Mouse (Mus musculus): Measurements from ENCODE around the gene Cfap161.

Gene Cfap161

DNA sequence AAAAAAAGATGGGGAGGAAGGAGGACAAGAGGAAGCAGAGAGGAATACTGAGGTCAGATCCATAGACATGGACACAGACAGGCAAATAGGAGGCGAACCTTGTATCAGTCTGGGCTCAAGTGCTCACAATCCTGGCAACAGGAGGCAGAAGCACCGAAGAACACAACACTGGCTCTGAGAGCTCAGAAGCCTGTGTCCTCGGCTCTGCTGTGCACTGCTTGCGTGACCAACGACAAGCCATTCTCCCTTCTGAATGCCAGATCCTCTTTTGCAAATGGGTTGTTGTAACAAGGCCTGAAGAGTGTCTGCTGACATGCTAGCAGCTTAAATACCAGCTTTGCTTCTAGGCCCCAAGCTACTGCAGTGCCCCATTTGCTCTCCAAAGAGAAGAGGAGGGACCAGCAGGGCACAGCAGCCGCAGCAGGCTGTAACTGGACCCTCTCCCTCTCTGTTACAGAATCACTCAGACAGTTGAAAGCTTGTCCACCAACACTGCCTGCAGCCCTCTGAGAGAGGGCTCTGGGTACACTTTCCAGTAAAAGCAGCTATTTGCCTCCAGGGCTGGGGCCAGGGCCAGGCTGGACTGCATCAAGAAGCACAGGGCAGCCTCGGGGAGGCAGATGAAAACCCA is 54.9 kb downstream of the Cfap161 start:
- no peak for DNase-seq (ENCODE audit: inconsistent ontology term)

DNA sequence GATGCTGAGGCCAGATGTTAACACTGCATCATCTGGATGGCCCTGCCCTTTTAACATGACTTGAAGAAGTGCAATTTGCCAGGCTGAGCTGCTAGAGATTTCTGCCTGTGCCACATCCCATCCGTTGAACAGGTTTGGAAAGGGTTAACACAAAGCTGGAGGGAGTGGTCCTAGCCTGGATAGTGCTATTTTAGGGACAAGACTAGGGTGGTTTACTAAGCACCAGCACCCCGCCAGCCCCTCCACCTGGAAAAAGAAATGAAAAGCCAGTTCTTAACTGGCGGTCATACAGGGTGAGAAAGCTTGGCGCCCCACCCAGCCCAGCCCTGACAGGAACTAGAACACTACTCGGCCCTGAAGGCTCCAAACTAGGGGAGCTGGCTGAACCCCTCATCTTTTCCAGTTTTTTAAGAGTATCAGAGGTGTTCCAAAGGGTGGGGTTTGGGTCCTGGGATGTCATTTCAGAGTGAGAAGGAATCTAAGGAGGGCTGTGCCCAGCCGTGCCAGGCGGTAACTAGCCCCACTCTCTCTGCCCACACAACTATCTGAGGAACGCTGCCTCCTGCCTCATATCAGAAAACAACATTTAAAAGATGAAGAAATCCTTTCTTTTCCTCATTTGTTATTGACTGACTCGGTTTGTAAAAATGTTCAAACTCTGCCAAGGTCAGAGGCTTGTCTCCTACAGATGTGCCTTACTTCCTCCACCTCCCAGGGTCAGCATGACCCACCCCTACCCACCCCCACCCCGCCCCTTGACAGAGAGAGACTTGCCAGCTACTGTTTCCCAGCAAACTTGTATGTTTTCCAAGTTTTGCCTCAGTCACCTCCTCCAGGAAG is 55.8 kb downstream of the Cfap161 start:
- no peak for DNase-seq (ENCODE audit: inconsistent ontology term)

DNA sequence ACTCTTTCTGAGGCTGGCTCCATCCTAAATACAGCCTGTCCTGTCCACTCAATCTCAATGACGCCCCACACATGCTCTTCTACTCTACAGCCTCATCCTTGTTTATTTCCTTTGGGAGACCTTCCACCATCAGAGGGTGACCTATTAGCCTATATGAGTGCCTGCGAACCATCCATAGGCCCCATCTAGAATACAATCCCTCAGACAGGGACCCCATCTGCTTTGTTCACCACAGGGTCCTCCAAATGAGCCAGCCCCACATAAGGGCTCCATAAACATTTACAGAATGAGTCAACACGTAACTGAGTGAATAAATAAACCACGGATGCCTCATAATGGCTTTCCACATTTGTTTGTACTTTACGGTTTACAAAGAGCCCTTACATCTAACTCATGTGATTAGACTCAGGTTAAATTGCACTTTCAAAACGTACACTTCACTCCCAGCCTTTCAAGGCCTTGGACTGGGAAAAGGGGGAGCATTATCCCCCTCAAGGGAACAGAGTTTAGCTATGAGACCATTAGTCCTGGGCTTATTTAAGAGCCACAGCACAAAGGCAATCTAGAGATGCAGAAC is 56.7 kb downstream of the Cfap161 start:
- no peak for DNase-seq (ENCODE audit: inconsistent ontology term)

DNA sequence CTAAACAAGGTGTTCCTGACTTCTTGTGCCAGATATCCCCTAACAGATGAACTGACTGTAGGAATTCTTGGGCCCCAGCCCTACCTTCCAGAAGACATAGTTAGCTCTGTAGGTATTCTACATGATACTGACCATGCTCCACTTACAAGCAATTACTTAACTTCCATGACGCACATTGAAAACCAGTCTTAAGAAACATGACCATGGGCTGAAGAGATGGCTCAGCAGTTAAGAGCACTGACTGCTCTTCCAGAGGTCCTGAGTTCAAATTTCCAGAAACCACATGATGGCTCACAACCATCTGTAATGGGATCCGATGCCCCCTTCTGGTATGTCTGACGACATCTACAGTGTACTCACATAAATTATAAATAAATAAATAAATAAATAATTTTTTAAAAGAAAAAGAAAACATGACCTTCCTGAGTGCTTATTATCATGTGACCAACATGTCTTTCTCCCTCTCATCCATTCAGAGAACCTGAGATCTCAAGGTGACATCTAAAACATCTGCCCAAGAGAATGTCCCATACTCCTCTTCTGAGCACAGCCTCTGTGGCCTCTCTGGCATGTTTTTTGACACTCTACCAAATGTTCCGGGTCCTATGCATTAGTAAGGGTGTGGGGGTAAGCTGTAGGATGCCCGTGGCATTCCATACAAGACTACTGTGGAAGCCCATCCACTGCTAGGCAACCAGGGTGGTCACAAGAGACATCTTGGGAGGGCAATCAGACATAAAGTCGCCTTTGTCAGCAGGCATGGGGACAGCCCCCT is 58.2 kb downstream of the Cfap161 start:
- DNase-seq (ENCODE audit: inconsistent ontology term) = no peak

DNA sequence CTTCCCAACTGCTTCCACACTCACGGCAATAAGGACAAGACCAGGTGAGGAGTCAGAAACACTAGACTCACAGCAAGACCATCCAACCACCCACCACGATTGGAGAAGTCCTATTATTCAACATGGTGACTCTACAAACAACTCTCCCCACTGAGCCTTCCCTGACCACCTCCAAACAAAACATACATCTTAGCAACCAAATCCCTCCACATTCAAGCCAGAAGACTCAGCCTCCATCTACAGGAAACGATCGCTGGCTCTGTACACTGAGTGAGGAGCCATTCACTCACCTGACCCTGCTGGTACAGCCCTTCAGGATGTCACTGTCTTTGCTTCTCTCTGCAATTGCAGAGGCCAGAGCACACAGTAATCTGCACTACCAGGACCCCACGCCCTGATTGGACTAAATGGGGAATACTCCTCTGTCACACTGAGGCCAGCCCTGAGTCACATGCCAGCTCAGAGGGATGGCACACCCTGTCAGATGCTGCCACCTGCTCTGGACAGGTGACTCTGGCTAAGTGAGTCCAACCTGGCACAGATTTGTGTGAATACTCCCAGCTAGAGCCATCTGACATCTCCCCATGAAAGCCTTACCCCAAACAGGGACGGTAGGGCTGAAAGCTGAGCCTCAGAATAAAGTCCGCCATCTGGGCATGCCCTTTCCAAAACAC is 59.4 kb downstream of the Cfap161 start:
- DNase-seq (ENCODE audit: inconsistent ontology term) = no peak

DNA sequence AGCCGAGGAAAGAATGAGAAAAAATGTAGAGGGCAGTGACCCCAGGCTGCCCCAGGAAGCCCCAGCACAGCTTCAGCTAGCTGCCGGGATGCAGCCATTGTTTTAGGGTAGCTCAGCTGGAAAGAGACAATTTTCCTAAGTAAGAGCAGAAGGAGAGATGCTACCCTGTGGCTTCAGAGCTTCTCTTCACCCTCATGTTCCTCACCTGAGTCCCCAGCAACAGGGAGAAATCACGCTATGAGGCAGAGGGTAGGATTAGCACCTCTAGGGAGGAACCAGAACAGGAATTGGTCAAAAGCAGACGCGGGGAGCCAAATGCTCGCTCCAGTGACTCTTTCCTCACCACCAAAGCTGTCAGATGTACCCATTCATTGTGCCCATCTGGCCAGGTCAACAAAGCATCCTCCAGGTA is 60.0 kb downstream of the Cfap161 start:
- no peak for DNase-seq (ENCODE audit: inconsistent ontology term)

DNA sequence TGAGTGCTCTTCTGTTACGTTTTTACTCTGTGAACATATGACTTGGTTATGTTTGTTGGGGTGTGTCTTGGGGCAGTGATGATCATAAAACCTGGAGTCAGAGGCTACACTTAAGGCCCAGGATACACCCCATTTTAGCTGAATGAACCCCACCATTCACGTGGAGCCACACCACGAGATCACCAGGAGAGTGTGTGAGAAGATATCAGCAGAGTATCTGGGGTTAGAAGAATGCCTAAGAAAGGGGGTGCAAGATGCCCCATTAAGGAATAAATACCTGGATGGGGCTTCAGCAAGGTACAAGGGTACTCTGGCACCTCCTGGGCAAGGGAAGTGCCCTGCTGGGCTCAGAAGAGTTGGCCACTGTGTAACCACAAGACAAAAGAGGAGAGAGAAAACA is 60.4 kb downstream of the Cfap161 start:
- no peak for DNase-seq (ENCODE audit: inconsistent ontology term)

DNA sequence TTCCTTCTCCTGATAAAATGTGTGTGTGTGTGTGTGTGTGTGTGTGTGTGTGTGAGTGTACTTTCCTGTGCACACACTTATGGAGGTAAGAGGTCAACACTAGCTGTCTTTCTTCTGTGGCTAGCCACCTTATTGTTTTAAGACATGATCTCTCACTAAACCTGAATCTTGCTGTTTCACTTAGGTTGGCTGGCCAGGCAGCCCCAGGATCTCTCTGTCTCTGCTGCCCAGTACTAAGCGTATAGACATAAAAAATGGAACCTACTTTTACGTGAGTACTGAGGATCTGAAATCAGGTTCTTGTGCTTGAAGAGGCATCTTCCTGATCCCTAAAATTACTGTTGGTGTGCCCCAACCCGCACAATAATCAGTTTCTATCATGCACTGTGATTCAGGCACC is 61.9 kb downstream of the Cfap161 start:
- DNase-seq (ENCODE audit: inconsistent ontology term) = no peak

DNA sequence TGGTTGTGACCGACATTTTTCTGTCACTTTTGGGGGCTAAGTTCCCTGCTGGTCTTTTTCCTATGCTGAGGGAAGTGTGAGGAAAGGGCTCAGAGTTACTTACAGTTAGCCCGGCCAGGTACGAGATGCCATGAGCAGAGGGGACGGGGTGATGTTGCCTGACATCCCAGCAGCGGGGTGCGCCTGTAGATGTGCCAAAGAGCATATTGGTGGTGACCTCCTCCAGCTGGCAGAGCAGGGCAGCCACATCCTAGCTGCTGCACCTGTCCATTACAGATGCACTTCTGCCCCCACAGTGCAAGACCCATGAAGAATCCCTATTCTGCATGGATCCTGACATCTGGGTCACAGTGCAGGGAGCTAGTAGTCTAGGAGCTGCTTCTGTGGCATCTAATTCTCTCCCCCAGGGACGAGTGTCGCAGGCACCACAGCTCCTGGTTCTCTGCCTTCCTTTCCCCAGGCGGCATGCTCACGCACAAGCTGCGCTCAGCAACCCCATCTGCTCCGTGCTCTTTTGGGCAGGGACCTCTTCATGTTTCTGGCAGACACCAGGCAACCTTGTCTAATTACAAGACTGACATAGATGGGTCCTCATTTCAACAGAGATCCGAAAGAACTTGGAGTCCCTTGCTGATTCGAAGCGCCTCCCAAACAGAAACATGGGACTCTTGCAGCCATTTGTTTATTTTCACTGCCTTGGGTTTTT is 62.6 kb downstream of the Cfap161 start:
- DNase-seq (ENCODE audit: inconsistent ontology term) = no peak

DNA sequence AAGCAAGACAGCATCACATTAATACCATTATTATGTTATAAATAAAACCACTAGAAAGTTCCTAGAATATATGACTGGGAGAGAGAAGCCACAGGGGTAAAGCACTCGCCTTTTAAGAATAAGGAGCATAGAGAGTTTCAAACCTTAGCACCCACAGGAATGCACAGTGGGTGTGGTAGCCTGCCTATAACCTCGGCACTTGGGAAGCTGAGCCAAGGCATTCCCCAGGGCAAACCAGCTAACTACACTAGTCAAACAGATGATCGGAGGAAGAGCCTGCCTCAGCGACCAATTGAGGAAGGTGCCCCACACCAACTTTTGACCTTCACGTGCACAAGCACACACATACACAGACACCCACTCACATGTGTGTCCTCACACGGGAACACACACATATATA is 63.4 kb downstream of the Cfap161 start:
- no peak for DNase-seq (ENCODE audit: inconsistent ontology term)

DNA sequence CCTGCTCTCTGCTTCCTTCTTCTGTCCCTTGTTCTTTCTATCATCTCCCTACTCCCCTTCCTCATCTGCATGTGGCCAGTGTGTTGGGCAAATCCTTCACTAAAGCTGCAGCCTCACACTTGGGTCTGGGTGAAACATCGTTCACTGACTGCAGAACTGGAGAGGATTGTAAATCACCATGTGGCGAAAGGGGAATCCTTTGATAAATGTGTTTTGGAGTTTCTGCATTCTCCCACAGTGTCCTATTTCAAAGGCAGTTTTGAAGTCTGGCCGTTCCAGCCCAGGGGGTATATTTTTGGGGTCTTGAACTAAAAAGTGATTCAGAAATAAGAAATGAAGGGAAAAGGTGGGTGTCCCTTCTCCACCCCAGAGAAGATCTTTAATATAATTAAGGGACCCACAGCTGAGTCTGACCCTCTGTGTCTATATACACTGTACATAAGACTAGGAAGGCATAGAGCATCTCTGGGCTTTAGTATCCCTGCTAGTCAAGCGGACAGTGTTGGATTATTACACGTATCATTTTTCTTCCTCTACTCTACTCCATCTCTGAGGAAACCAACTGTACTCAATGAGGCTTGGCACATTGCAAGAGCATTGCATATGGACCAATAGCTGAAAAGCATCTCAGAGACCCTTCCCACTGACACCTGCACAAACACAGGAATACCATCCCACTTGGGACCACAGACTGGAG is 67.6 kb downstream of the Cfap161 start:
- DNase-seq (ENCODE audit: inconsistent ontology term) = no peak

DNA sequence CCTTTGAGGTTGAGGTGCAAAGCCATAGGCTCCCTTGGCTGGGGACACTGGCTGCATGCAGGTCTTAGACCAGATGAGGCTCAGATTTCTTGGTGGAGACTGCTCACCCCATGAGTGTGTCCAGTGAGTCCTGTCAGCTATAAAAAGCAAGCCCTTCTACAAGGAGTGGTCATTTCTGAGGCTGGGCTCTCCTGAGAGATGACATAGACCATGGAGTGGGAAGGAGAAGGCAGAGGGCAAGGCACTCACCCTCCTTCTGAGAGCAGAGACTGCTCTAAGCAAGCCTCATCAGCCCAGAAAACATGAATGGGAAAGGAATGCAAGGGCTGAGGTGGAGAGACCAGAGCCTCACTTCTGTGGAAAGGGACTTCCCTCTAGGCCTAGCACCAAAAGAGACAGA is 68.9 kb downstream of the Cfap161 start:
- no peak for DNase-seq (ENCODE audit: inconsistent ontology term)

DNA sequence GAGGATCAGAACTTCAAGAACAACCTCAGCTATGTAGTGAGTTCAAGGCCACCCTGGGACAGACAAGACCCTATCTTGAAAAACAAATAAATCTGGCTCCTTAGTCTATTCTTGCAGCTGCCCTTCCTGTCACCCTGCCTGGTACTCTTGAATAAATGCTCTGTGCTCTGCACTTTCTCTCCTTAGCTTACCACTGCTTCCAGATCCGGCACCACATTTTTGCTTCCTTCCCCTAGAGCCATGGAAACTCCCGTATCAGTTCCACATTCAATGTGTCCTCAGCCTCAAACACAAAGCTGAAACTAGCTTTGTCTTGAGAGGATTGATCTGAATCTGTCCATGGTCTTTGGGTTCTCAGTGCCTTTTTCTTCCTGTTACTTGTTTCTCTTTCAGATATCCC is 70.1 kb downstream of the Cfap161 start:
- no peak for DNase-seq (ENCODE audit: inconsistent ontology term)
